ENCODE assay signal across 8 mouse cellular contexts in the genomic region with DNA sequence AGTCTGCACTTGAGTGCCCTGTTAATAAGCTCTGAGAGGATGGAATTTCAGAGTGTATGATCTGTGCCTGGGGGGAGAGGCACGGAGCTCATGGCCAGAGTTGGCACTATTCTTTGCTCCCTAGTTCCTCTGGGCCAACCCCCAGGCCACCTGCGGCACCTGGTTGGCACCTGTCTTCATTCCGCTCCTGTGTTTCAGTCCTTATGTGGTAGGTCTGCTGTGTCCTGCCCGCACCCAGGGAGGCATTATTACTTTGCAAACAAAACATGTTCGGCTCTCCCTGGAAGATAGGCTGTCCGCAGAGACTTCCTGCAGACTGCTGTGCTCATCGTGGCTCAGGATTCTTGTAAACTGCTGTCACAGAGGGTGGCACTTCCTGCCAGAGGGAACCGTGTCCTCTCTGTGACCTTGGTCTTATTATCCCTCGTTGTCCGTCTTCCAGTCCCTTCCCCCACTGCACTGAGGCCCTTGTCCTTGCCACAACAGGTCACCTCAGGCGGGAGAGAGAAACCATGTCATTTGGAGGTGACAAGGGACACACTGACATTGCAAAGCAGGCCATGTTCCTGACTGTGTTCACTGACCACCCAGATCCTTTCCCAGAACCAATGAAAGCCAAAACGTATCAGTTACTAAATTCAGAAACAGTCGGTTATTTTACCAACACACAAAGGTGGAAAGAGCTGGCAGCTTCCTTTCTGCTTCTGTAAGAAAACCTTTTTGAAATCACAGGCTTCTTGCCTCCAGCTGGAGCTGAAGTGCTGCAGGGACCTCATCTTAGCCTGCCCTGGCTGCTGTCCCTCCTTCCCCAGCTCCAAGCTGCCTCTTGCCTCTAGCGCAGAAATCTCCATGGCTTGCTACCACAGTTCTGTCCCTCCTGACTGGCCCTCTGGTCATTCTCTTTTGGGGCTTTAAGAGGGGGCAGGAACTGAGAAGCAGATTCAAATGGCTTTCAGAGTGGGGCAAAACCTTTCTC.
DNase-seq lines count a peak whose midpoint lies in the region; ATAC-seq and TF ChIP-seq lines count a peak whose summit lies in the region.

No protein-coding gene starts in this region.

- no peaks in the 10 kb centered on the region for H3K9me3 ChIP-seq in embryonic facial prominence, embryonic 11.5 days (replicated peaks; ENCODE audit: control insufficient read depth, low read length)
- H3K9me3 ChIP-seq in intestine, embryonic 15.5 days: no peaks in the 10 kb centered on the region
- H3K9me3 ChIP-seq in lung, embryonic 16.5 days (ENCODE audit: control insufficient read depth, low read length): no peaks in the 10 kb centered on the region

- no peak for TF ChIP-seq CTCF in spleen, adult 2 months (IDR thresholded peaks at IDR 0.05; ENCODE audit: extremely low read depth, insufficient read depth, insufficient read length, insufficient replicate concordance)
- TF ChIP-seq CTCF in small intestine, adult 2 months (IDR thresholded peaks at IDR 0.05; ENCODE audit: extremely low read depth, insufficient read length, insufficient replicate concordance, low read depth, low read length): no peak

- no peak overlapping the region for H3K9ac ChIP-seq in embryonic facial prominence, embryonic 11.5 days (replicated peaks; ENCODE audit: low read length)
- no peak overlapping the region for H3K9ac ChIP-seq in intestine, embryonic 15.5 days
- no peak overlapping the region; the same call in 1 of the 2 replicates for H3K9ac ChIP-seq in lung, embryonic 16.5 days (ENCODE audit: low read length)

- H3K4me2 ChIP-seq in embryonic facial prominence, embryonic 11.5 days (ENCODE audit: low read depth, low read length): no peak overlapping the region
- H3K4me2 ChIP-seq in intestine, embryonic 15.5 days (replicated peaks): 0 out of 2 replicates have a peak overlapping the region, but pooled peaks have one; percentile 16
- H3K4me2 ChIP-seq in lung, embryonic 16.5 days (ENCODE audit: low read depth, low read length): peak overlapping the region; percentile 37

- H3K4me1 ChIP-seq in spleen, adult 2 months (ENCODE audit: control insufficient read depth, insufficient read depth, insufficient read length): peaks cover 2% of the 10 kb centered on the region; the same call in 1 of the 2 replicates
- peaks cover 12% of the 10 kb centered on the region for H3K4me1 ChIP-seq in embryonic facial prominence, embryonic 11.5 days (ENCODE audit: control insufficient read depth, insufficient read depth, low read length)
- H3K4me1 ChIP-seq in intestine, embryonic 15.5 days (replicated peaks): peaks cover 15% of the 10 kb centered on the region
- H3K4me1 ChIP-seq in lung, embryonic 16.5 days (replicated peaks; ENCODE audit: control insufficient read depth, insufficient read depth, low read length): peaks cover 22% of the 10 kb centered on the region
- H3K4me1 ChIP-seq in small intestine, adult 2 months (ENCODE audit: control insufficient read depth, insufficient read depth, insufficient read length, low read length): peaks cover 13% of the 10 kb centered on the region

- 32% methylated on average over 14 of the region's 14 CpGs for WGBS in spleen, adult 2 months
- WGBS in embryonic facial prominence, embryonic 11.5 days: 19% methylated on average over 14 of the region's 14 CpGs
- 18% methylated on average over 14 of the region's 14 CpGs for WGBS in intestine, embryonic 15.5 days
- WGBS in lung, embryonic 16.5 days: 13% methylated on average over 14 of the region's 14 CpGs
- 12% methylated on average over 14 of the region's 14 CpGs for WGBS in small intestine, adult 2 months

- no peak for DNase-seq in spleen, adult 2 months (ENCODE audit: low read depth in 1 of 2, low spot score in 2 of 2)
- DNase-seq in spleen, postnatal 14 days (ENCODE audit: low spot score in 2 of 2): no peak
- peak; percentile 20 for DNase-seq in embryonic facial prominence, embryonic 11.5 days (ENCODE audit: low spot score)
- no peak for DNase-seq in ovary, adult 18-20 months (ENCODE audit: low spot score)
- no peak for DNase-seq in adipocyte (ENCODE audit: low spot score)

- H3K27me3 ChIP-seq in spleen, adult 2 months (ENCODE audit: control insufficient read depth, insufficient read depth, low read length): no peaks in the 10 kb centered on the region
- H3K27me3 ChIP-seq in embryonic facial prominence, embryonic 11.5 days (ENCODE audit: control insufficient read depth, insufficient read depth, low read length): no peaks in the 10 kb centered on the region
- H3K27me3 ChIP-seq in intestine, embryonic 15.5 days (replicated peaks): no peaks in the 10 kb centered on the region
- H3K27me3 ChIP-seq in lung, embryonic 16.5 days (ENCODE audit: control insufficient read depth, insufficient read depth, low read depth, low read length): no peaks in the 10 kb centered on the region; the same call in 1 of the 2 replicates
- no peaks in the 10 kb centered on the region for H3K27me3 ChIP-seq in small intestine, adult 2 months (ENCODE audit: control insufficient read depth, insufficient read depth, low read length)

- H3K27ac ChIP-seq in spleen, adult 2 months (ENCODE audit: insufficient read depth, low read length): 0 out of 2 replicates have a peak overlapping the region, but pooled peaks have one; percentile 10
- no peak overlapping the region for H3K27ac ChIP-seq in embryonic facial prominence, embryonic 11.5 days (replicated peaks; ENCODE audit: low read depth, low read length)
- H3K27ac ChIP-seq in intestine, embryonic 15.5 days: peak overlapping the region; percentile 40
- H3K27ac ChIP-seq in lung, embryonic 16.5 days (ENCODE audit: low read length): peak overlapping the region; percentile 26; the same call in 1 of the 2 replicates
- H3K27ac ChIP-seq in small intestine, adult 2 months (ENCODE audit: insufficient read depth, low read depth, low read length): peak overlapping the region; percentile 41

- no peak overlapping the region for H3K4me3 ChIP-seq in spleen, adult 2 months (ENCODE audit: extremely low read depth, insufficient read depth, insufficient read length)
- H3K4me3 ChIP-seq in embryonic facial prominence, embryonic 11.5 days (ENCODE audit: low read depth, low read length): no peak overlapping the region
- H3K4me3 ChIP-seq in intestine, embryonic 15.5 days (replicated peaks): no peak overlapping the region
- no peak overlapping the region for H3K4me3 ChIP-seq in lung, embryonic 16.5 days (ENCODE audit: low read length)
- H3K4me3 ChIP-seq in small intestine, adult 2 months (ENCODE audit: low read depth, low read length): no peak overlapping the region

- no peaks in the 10 kb centered on the region for H3K36me3 ChIP-seq in spleen, adult 2 months (ENCODE audit: control insufficient read depth, insufficient read depth, low read length)
- no peaks in the 10 kb centered on the region for H3K36me3 ChIP-seq in embryonic facial prominence, embryonic 11.5 days (replicated peaks; ENCODE audit: control insufficient read depth, insufficient read depth, low read depth, low read length)
- H3K36me3 ChIP-seq in intestine, embryonic 15.5 days: no peaks in the 10 kb centered on the region
- H3K36me3 ChIP-seq in lung, embryonic 16.5 days (ENCODE audit: control insufficient read depth, insufficient read depth, low read length): no peaks in the 10 kb centered on the region
- no peaks in the 10 kb centered on the region for H3K36me3 ChIP-seq in small intestine, adult 2 months (ENCODE audit: control insufficient read depth, insufficient read depth, low read length)

- TF ChIP-seq POLR2A in spleen, adult 2 months (IDR thresholded peaks at IDR 0.05; ENCODE audit: low read depth, low read length): no peak
- no peak for TF ChIP-seq POLR2A in small intestine, adult 2 months (IDR thresholded peaks at IDR 0.05; ENCODE audit: low read depth, low read length)

- ATAC-seq in embryonic facial prominence, embryonic 11.5 days (replicated peaks; ENCODE audit: insufficient number of reproducible peaks, low FRiP score, low TSS enrichment, low read depth): no peak
- ATAC-seq in intestine, embryonic 15.5 days: peak; percentile 67
- ATAC-seq in lung, embryonic 16.5 days (ENCODE audit: low read depth): peak; percentile 69
